Mouse (Mus musculus): ENCODE results near the gene Tubg2.

DNA sequence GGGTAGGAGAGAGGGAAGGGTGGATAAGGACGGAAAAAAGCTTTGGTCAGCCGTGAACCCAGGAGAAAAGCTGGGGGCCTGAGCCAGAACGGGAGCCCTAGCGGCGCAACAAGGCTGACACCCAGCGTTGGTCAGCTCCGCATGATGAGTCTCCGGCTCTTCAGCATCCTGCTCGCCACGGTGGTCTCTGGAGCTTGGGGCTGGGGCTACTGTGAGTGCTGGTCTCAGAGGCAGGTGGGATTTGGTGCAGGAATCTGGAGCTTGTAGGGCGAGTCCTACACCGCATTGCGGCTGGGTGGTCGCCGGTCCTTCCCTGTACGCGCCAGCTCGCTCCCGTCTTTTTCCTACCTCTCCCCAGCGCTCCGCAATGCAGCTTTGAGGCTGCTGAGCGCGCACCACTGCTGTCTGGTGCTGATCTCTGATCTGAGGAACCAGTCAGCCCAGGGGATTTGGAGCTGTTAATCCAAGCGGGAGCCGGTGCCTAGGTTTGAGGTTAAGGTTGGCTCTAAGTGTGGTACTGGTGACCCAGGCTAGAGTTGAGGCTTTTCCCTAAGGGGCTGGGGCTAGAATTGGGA, 20.5 kb downstream of the Tubg2 start:
- TF ChIP-seq HCFC1 (IDR thresholded peaks at IDR 0.05; ENCODE audit: low read depth, low read length) (no peak), TCF12 (IDR thresholded peaks at IDR 0.05; ENCODE audit: low read depth, low read length) (0 out of 2 replicates have a peak, but pooled peaks have one; percentile 13), UBTF (IDR thresholded peaks at IDR 0.05; ENCODE audit: low read depth, low read length) (peak; percentile 62; the same call in 1 of the 2 replicates), POLR2A (IDR thresholded peaks at IDR 0.05; ENCODE audit: low read depth, low read length) (peak; percentile 64), EP300 (IDR thresholded peaks at IDR 0.05; ENCODE audit: low read length) (no peak), CTCF (conservative IDR thresholded peaks at IDR 0.05 in 1 of 2, IDR thresholded peaks at IDR 0.05 in 1 of 2; ENCODE audit: low read depth in 2 of 2, low read length in 2 of 2) (peak in 1 of 2 experiments; percentile 66; a peak in 2 of 4 replicates), SIN3A (IDR thresholded peaks at IDR 0.05; ENCODE audit: low read length) (peak; percentile 87)

All from CH12.LX (cell line).